Mouse (Mus musculus) monocyte, adult 5-6 weeks (primary cell): ENCODE results near the gene Snrnp25. TPM values are rescaled to one million over a fixed set of nuclear protein-coding genes. Genes with fewer than 3 reads are reported as not detected.

ENCODE experiments used
- ATAC-seq: fragments of 153-309, 156-312 bp; replicated peaks from 2 replicates; pipeline ENCODE4 v1.8.0; 2017; ENCODE audit warnings: mild to moderate bottlenecking; ENCODE audit not compliant: low TSS enrichment, insufficient number of reproducible peaks, severe bottlenecking, poor library complexity, low FRiP score
- total RNA-seq: library from RNA; stranded (forward); fragments of 200-1000, 200-491, 200-594 nt; gene quantifications from 3 replicates; pipeline ENCODE4 v1.2.3, GENCODE M21; 2017

Snrnp25 gene
- total RNA-seq, 1 experiment from 2014 or later: 17.2 TPM

DNA sequence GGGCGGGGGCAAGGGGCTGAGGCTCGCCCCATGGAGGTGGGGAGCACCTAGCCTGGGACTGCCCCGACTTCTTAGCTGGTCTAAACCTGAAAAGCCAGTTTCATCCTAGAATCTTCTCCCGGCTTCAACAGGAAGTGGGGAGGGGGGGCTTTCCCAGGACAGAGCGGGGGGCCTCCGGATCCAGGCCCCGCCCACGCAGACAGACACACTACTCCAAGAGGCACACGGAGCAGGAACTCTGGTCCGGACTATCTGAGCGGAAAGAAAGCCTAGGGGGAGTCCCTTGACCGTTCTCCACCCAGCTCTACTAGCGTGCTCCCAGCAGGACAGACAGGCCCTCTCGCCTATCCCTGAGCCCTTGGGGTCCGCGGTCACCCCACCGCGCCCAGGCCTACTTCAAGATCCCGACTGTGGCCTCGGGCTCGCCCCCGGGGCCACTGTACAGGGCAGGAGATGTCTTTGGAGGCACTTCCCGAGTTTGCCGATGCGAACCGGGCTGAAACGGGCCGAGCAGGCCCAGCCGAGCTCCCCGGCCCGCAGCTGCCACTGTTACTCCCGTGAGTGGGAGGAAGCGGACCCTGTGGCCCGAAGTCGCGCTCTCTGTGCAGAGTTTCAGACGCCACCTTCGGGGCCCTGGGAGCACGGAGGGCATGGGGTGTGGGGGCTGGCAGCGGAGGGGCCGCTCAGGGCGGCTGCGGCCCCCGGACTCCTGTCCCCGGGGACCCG, 16.2 kb downstream of the Snrnp25 start:
- no peak for ATAC-seq

DNA sequence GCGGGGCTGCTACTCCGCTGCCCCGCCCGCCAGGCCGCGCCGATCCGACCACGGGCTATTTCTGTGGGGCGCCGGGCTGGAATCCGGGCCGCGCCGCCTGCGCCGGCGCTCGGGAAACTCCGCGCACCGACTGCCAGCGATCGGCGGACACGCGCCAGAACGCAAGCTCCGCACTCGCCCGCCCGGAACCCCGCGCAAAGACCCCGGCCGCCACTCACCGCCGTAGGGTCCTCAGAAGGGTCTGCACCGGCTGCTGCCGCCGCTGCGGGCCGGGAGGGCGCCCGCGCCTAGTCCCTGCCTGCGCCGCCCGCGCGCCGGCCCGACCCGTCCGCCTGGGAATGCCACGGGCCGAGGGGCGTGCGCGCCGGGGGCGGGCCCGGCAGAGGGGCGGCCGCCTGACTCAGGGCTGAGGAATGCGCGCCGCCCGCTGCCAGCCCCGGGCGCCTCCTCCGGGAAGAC, 16.8 kb downstream of the Snrnp25 start, which contains the start of gene Rhbdf1:
Gene Rhbdf1 (minus strand): TSS at position 350 of the 459 bp plus-strand sequence.
- no peak for ATAC-seq

DNA sequence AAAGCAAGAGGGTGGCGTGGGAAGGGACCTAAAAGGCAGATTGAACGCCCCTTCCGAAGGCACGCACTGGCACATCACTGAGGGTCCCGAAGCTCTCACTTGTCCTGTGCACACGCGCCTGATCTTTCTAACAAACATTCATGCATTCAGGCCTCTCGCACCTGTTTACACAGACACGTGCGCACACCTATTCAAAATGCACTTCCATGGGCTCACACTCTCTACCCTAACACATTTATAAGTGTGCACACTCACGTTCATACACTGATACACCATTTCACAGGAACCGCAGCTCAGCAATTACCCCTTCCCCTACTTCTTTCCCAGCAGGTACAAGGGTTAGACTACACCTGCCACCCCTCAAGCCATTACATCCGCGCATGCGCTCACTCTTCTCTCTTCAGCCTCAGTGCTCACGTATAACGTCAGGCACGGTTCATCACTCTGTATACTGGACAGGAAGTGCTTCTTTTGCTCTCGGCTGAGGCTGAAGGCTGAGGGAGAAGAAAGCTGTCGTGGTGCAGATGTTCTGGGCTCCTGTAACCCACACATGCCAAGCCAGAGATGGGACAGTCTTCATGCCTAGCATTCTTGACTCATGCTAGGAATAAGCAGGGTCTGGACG, 17.5 kb downstream of the Snrnp25 start:
- ATAC-seq: no peak

DNA sequence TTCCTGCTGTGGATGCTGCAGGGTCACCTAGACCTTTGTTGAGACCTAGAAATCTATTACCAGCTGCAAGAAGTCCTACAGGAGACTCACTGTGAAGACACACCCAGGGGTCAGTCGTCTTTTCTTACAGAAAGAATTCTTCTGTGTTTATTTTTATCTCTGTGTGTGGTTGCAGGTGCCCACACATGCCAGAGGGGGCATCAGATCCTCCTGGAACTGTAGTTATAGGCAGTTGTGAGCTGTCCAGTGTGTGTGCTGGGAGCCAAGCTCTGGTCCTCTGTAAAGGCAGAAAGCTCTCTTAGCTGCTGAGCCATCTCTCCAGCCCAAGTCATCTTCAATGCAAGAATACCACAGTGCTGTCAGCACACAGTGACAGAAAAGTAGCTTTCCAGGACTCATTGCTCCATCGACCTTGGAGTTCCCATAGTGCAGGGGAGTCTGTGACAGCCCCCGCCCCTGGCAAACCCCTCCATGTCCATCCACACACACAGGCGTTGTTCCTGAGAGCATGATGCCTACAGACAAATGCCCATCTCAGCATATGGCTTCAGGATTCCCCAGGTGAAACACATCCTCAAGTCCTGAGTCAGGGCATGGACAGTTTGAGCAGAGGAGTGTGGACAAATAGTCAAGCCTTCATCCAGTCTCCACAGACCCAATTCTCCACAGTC, 18.2 kb downstream of the Snrnp25 start:
- no peak for ATAC-seq

DNA sequence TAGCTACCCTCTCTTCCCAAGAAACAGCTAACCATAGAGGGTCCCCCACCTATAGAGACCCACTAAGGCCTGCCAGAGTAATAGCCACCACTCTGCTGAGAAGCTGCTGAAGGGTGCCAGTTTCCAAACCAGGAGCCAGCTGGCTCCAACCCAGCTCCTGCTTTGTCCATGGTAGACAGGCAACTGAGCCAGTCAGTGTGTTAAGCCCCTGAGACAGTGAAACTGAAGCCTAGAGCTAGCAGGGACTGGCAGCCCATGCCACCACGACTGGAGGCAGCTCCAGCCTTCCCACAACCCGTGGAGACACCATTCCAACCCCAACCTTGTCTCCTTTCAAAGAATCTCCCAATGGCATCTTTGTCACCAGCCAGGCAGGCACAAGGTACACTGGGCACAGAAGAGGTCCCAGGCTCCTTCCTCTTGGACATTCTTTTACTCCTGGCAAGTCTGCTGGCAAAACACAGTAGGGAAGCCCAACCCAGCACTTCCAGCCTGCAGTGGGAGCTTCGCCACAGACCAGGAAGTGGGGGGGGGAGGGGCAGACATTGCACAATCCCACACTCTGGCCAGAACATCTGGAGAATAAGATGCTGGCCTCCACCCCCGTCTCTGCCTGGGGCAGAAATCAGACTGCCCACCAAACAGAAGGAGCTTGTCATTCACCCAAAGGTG, 19.4 kb downstream of the Snrnp25 start:
- ATAC-seq: no peak

DNA sequence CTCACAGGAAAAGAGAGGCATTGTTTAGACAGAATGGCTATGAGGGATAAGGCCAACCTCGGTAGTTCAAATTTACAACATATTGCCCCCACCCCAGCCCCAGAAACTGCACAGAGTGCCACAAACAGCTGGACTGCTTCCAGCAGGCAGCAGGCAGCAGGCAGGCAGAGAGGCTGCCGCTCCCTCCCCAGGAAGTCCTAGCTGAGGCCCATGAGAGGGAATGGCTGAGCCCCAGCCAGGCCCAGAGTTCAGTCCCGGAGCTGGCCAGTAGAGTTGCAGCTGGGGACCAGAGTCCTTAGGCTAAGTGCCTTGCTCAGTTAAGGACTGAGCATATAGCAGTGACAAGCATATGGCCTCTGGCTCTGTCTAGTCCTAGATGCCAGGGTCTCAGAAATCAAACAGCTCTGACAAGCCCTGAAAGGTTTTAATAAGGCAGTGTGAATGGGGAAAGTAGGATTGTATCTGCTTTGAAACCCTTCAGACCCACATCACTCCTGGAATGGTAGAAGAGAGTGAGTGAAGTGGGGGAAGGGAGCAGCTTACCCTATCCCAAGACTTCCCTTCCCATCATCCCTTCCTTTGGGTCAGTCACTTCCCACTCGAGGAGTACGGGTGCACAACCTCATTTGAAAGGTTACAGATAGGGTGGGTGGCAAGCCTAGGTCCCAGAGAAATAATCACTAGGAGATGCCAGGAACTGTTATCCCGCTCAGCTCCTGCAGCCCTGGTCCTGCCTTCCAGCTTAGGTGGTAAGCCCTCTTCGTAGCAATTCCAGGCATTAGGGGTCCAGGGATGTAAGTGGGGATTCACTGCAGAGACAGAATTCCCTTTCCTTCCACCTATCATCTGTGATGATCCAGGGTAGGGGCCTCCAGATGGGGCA, 20.2 kb downstream of the Snrnp25 start:
- ATAC-seq: no peak

DNA sequence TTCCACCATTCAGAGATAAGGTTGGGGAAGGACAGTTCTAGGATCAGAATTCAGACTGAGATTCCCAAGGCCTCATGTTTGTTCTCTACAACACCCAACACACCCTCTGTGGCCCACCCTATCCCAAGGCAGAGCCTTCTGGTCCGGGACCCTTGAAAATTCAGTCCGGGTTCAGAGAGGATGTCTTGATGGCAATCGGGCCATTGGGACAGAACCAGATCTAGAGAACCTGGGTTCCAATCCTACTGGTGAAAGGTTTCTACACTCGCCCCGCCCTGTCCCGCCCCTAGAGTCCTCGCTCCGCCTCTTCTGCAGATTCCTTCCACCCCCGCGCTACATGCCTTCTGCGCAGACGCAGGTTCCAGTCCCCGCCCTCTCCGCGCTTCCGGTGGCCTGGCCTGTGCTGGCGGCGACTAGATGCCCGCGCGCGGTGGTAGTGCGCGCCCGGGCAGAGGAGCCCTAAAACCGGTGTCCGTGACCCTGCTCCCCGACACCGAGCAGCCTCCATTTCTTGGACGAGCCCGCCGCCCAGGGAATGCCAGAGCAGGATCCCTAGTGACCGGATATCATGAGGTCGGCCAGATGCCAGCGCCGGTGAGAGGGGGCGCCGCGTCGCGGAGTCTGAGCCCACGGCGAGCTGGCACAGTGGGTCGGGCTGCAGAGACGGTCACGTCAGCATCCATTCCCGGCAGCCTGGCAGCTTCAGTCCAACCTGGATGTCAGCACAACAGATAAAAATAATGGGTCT, 21.1 kb downstream of the Snrnp25 start, which contains the start of gene Mpg:
Gene Mpg (plus strand): TSS at position 382 of the 748 bp plus-strand sequence.
- ATAC-seq: peak; percentile 81

DNA sequence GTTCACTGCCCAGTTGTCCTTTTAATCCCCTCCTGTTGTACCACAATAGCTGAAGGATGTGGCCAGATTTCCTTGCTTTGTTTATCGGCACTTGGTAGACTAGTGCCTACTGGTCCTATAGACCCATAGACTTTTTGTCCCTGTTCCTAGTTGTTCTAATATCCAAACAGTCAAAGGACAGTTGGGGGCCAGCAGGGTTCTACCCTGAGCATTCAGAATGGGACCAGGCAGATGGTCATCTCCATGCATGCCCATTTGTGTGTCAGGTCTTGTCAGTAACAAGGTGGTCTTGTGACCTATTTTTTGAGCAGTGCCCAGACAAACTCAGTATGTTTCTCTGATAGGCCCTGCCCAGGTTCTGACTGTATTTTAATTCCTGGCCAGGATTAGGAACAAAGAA, 21.8 kb downstream of the Snrnp25 start:
- ATAC-seq: no peak

DNA sequence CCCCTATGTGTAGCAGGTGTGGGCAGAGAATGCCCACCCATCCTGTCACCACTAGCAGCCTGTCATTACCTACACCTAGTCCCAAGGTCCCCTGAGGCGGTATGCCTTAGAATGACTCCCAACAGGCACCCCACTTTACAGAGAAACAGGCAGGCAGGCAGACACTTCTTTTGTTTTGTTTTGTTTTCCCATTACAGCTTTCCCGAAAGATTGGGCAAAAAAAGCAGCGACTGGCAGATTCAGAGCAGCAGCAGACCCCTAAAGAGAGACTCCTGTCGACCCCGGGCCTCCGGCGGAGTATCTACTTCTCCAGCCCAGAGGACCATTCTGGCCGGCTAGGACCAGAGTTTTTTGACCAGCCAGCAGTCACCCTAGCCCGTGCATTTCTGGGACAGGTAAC, 22.3 kb downstream of the Snrnp25 start:
- no peak for ATAC-seq

DNA sequence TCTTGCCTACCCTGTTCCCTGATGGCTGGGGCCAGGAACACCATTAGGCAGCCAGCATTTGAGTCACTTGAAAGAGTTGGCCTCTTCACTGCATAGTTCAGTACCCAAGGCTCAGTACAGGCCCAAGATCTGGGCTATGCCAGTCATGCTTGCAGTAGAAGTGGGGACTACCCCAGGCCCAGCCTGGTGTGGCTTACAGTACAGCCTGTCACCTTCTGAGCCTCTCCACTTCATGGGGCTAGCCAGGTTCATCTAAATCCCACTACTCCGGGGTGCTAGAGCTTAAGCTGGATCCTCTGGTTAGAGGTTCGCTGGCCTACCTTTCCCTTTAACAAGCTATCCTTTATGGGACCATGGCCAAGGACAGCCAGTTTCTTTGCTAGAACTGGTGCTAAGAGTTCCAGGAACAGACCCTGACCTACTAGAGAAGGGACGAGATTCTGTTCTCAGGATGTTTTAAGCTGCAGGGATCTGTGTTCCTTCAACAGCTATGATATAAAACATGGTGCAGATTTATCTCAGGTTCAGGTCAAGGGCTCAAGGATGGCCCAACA, 23.2 kb downstream of the Snrnp25 start:
- ATAC-seq: no peak

DNA sequence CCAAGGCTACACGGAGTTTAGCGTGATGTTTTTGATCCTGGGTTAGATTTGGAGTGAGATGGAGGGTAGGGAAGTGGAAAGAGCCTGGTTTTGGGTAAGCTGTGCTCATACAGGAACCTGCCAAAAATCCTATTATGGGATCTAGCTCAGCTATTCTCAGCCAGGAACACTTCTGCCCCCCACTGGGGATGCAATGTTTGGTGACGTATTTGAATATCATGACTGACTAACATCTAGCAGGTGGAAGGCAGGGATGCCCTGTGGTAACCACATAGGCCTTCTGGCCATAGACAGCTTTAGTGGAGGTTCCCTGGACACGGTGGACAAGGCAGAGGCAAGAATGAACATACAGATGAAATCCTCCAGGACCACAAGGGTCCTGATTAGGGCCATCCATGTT, 25.0 kb downstream of the Snrnp25 start:
- ATAC-seq: no peak

DNA sequence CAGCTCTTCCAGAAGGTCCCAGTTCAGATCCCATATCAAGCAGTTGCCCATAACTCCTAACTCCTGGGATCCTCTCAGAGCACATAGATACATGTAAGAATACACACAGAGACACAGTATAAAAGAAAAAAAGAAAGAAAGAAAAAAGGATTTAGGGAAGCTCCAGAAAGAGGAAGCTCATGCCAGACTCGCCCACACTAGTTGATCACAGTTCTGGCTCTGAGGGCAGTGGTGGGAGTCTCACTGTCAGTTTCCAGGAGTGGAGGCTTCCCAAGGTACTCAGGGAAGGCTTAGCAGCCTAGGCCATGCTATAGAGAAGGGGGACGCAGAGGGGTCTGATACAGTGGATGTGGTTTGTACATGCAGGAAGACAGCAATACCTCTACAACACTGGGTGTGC, 25.9 kb downstream of the Snrnp25 start:
- ATAC-seq: no peak

DNA sequence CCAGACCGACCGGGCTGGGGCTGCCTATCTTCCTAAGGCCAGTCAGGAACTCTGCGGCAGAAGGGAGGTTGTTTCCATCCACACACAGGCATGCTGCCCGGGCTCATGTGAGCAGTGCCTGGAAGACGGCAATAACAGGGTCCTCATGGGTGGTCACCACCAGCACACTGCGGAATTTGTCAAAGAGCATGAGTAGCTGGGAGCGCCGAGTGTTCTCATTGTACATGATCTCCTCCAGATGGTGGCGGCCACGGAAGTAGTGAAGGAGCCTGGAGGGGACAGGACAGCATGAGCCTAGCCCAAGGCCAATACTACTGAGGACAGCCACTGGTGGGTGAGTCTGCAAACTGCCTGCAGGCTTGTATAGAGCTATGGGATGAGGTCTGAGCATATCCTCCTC, 27.6 kb downstream of the Snrnp25 start:
- ATAC-seq: no peak

DNA sequence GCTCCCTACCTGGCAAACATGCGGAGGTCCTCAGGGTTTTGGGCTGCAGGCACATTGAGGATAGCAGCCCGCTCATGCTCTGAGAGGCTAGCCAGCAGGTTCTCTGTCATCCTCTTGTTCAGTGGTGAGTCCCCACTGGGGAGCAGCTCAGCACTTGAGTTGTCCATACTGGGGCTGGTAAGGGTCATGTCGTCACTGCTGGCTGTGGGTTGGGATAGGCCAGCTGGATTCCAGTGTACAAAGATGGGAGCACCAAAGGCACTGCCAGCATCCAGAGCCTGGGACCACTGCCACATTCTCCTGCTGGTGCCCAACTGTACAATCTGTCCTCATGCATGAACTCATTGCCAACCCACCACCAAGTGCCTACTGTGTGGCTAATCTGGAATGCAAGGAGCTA, 28.7 kb downstream of the Snrnp25 start:
- ATAC-seq: no peak

DNA sequence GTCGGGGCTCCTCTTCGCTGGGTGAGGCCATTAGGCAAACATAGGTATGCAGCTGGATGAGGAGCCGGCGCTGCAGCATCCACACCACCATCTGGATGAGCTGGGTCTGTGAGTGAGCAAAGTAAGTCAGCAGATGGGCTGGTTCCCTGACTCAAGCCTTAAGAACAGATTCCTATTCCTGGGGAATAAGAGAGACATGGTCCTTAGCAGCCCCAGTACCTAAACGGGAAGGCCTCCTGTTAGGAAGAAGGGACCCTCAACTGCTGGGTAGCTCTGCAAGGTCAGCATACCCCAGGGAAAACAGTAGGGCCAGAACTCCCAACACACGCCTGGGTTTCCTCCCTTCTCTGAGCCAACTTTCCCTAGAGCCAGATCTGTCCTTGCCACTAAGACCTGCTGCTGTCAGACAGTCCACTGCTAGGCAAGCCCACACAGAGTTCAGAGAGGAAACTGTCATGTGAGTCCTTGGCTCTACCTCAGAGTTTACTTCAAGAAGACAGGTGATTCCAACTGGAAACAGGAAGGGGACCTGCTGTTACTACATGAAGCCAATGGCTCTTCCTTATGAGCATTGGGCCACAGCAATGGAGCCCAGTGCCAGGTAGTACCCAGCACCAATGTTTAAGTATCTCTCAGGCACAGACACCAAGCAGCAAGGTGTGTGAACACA, 29.7 kb downstream of the Snrnp25 start:
- no peak for ATAC-seq

DNA sequence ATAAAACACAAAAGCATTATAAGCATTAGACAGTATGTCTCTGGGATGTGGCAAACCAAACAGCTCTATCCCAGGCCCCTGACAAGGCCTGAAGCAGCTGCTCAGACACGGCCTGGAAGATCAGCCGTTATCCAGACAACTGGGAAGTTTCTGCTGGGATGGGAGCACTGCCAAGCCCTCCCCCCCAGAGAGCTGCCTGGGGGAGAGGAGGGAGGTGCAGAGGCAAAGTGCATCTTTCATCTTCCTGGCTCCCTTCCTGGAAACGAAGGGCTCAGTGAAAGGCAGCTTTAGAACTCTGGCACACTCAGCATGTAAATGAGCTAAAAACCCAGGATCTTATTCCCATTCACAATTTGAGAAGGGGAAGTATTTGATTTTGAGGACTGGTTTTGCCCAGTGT, 30.4 kb downstream of the Snrnp25 start:
- no peak for ATAC-seq

DNA sequence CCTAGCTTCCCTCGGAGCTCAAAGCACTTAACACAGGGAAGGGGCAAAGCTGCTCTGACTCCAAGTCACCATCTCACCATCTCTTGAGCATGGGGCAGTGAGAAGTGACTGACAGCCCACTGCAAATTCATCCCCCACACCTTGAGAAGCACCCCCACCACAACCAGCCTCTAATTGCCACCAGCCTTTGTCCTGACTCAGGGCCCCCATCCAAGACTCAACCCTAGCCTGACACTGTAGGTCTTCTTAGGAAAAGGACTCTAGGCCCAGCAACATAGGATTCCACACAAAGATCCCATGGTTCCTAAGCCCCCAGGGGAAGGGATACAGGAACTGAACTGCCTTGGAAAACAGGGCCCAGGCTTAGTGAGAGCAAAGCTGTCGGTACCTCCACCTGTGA, 30.9 kb downstream of the Snrnp25 start:
- no peak for ATAC-seq
